In the genomic region with DNA sequence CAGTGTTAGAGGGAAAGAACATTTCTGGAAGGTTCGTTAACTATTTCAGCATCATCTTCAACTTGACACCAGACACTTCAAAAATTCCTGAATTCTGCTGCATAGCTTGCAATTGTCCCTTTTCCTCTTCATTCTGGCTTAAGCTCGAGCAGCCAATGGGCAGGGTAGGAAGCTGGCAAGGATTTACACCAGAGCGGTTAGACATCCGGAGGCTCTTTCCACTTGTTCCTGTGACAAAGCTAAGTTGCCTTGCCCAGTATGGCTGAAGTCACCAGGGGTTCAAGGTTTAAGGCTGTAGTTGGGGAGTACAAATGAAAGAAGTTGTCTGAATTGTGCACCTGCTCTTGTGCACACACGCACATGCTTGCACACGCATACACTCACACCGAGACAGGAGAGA, we compare ENCODE assay signal across 22 mouse cellular contexts.
DNase-seq lines count a peak whose midpoint lies in the region; ATAC-seq and TF ChIP-seq lines count a peak whose summit lies in the region.
"Had no signal": no experiment of that assay in that cellular context is flagged by ENCODE, and none has a peak within 500 bp of the region (broad histone marks: within the 10 kb centered on the region; RNA-seq: fewer than 3 reads in every experiment).

No protein-coding gene starts in this region.

- DNase-seq in heart, embryonic 10.5 days (ENCODE audit: low spot score), result no peak
- no peak for DNase-seq in heart, postnatal 36 days
- no peak for DNase-seq in left cerebral cortex, adult 2 months (ENCODE audit: extremely low spot score in 1 of 2, low spot score in 2 of 2)
- no peak for DNase-seq in left cerebral cortex, adult 8-10 months (ENCODE audit: low spot score in 2 of 2)
- DNase-seq: adrenal gland, postnatal 10 days; adrenal gland, postnatal 36 days; cerebellum, adult 18-20 months; cerebellum, adult 9-10 months; cerebellum, postnatal 14 days; forebrain, postnatal 0 days; gastrocnemius, postnatal 25 days had no signal

- no peak overlapping the region for H3K9ac ChIP-seq in neural tube, embryonic 15.5 days (replicated peaks)
- H3K9ac ChIP-seq: embryonic facial prominence, embryonic 12.5 days; embryonic facial prominence, embryonic 15.5 days; forebrain, postnatal 0 days; hindbrain, embryonic 14.5 days had no signal

- TF ChIP-seq CTCF in left cerebral cortex, adult 2 months (IDR thresholded peaks at IDR 0.05), result no peak
- TF ChIP-seq CTCF in cortical plate, adult 2 months (IDR thresholded peaks at IDR 0.05; ENCODE audit: extremely low read depth, insufficient read depth, low read length), result no peak
- no peak for TF ChIP-seq CTCF in small intestine, adult 2 months (IDR thresholded peaks at IDR 0.05; ENCODE audit: extremely low read depth, insufficient read length, insufficient replicate concordance, low read depth, low read length)

- TF ChIP-seq POLR2A in cortical plate, adult 2 months (IDR thresholded peaks at IDR 0.05; ENCODE audit: extremely low read depth, insufficient read depth, low read length), result no peak
- TF ChIP-seq POLR2A in small intestine, adult 2 months (IDR thresholded peaks at IDR 0.05; ENCODE audit: low read depth, low read length), result no peak

- H3K36me3 ChIP-seq in heart, embryonic 10.5 days, result no peaks in the 10 kb centered on the region
- no peaks in the 10 kb centered on the region for H3K36me3 ChIP-seq in small intestine, adult 2 months (ENCODE audit: control insufficient read depth, insufficient read depth, low read length)
- H3K36me3 ChIP-seq in neural tube, embryonic 15.5 days, result no peaks in the 10 kb centered on the region
- H3K36me3 ChIP-seq: embryonic facial prominence, embryonic 12.5 days; embryonic facial prominence, embryonic 15.5 days; G1E had no signal

- peaks cover 61% of the 10 kb centered on the region for H3K4me1 ChIP-seq in heart, embryonic 10.5 days
- peaks cover 14% of the 10 kb centered on the region for H3K4me1 ChIP-seq in cortical plate, adult 2 months (ENCODE audit: control insufficient read depth, insufficient read depth, low read length)
- peaks cover 8% of the 10 kb centered on the region for H3K4me1 ChIP-seq in small intestine, adult 2 months (ENCODE audit: control insufficient read depth, insufficient read depth, insufficient read length, low read length)
- peaks cover 24% of the 10 kb centered on the region for H3K4me1 ChIP-seq in neural tube, embryonic 15.5 days

- WGBS in heart, embryonic 10.5 days, result 84% methylated on average over 7 of the region's 7 CpGs
- 82% methylated on average over 7 of the region's 7 CpGs for WGBS in small intestine, adult 2 months
- WGBS in neural tube, embryonic 15.5 days, result 90% methylated on average over 7 of the region's 7 CpGs

- ATAC-seq in neural tube, embryonic 15.5 days (ENCODE audit: low FRiP score), result no peak
- ATAC-seq: hindbrain, postnatal 0 days; Patski had no signal

- H3K9me3 ChIP-seq in heart, embryonic 10.5 days, result no peaks in the 10 kb centered on the region
- no peaks in the 10 kb centered on the region for H3K9me3 ChIP-seq in neural tube, embryonic 15.5 days (replicated peaks)
- H3K9me3 ChIP-seq: embryonic facial prominence, embryonic 12.5 days; embryonic facial prominence, embryonic 15.5 days had no signal

- intact Hi-C loops in heart, postnatal 36 days (cut with DNase I), result no loop called here
- intact Hi-C loops in left cerebral cortex, adult 2 months (cut with DNase I), result loop anchor here (5.0 kb wide), 3 partner anchors 106 to 244 kb away; partner anchors contain the start of gene Serp2

- no peak overlapping the region for H3K4me3 ChIP-seq in heart, embryonic 10.5 days
- no peak overlapping the region for H3K4me3 ChIP-seq in left cerebral cortex, adult 2 months
- no peak overlapping the region for H3K4me3 ChIP-seq in cortical plate, adult 2 months (ENCODE audit: insufficient read depth, low read length)
- H3K4me3 ChIP-seq in small intestine, adult 2 months (ENCODE audit: low read depth, low read length), result no peak overlapping the region
- no peak overlapping the region for H3K4me3 ChIP-seq in neural tube, embryonic 15.5 days (replicated peaks)
- H3K4me3 ChIP-seq: embryonic facial prominence, embryonic 12.5 days; embryonic facial prominence, embryonic 15.5 days; heart, adult 2 months had no signal

- no peaks in the 10 kb centered on the region for H3K27me3 ChIP-seq in heart, embryonic 10.5 days (ENCODE audit: insufficient read depth, poor library complexity, severe bottlenecking)
- no peaks in the 10 kb centered on the region for H3K27me3 ChIP-seq in small intestine, adult 2 months (ENCODE audit: control insufficient read depth, insufficient read depth, low read length)
- H3K27me3 ChIP-seq in neural tube, embryonic 15.5 days (replicated peaks), result no peaks in the 10 kb centered on the region; the same call in 1 of the 2 replicates
- H3K27me3 ChIP-seq: CH12.LX; embryonic facial prominence, embryonic 12.5 days; embryonic facial prominence, embryonic 15.5 days; Patski had no signal

- H3K27ac ChIP-seq in heart, embryonic 10.5 days, result peak overlapping the region; percentile 83
- peak overlapping the region; percentile 81 for H3K27ac ChIP-seq in left cerebral cortex, adult 2 months
- peak overlapping the region; percentile 76 for H3K27ac ChIP-seq in cortical plate, adult 2 months (ENCODE audit: insufficient read depth, low read length)
- 0 out of 2 replicates have a peak overlapping the region, but pooled peaks have one; percentile 4 for H3K27ac ChIP-seq in small intestine, adult 2 months (ENCODE audit: insufficient read depth, low read depth, low read length)
- no peak overlapping the region for H3K27ac ChIP-seq in neural tube, embryonic 15.5 days (replicated peaks)
- H3K27ac ChIP-seq: heart, adult 2 months; hindbrain, embryonic 14.5 days; hindbrain, postnatal 0 days had no signal

- H3K4me2 ChIP-seq in neural tube, embryonic 15.5 days, result no peak overlapping the region
- H3K4me2 ChIP-seq: hindbrain, embryonic 14.5 days had no signal
